Mouse (Mus musculus) right cerebral cortex, postnatal 36 days (tissue): ENCODE data around the gene Usp46.
"Not testable (repeated sequence)": the region's sequence is repeated elsewhere in the genome, so short reads cannot be mapped to it uniquely, and the experiment has no call there.

Source experiments
- DNase-seq, 2 experiments: peaks; one replicate each; pipeline ENCODE4 v3.0.0; 2022; ENCODE audit warnings: low spot score in 2 of 2, mixed read lengths in 1 of 2

Usp46 gene

GRCm38 (mm10) chr5:74070564-74070963 lies 2.3 kb upstream of the Usp46 start:
- DNase-seq: not testable (repeated sequence)

- DNase-seq: peak; percentile 40 to 53
Observed at GRCm38 (mm10) chr5:74068714-74069321, 587 bp upstream of the Usp46 start.

- DNase-seq: no peak
Observed at GRCm38 (mm10) chr5:74067346-74067745, 885 bp downstream of the Usp46 start.

- no peak for DNase-seq
Observed at GRCm38 (mm10) chr5:74066416-74067115, 1.7 kb downstream of the Usp46 start.

GRCm38 (mm10) chr5:74065565-74066275 lies 2.5 kb downstream of the Usp46 start:
- DNase-seq: no peak

- no peak for DNase-seq
Observed at GRCm38 (mm10) chr5:74064844-74065243, 3.4 kb downstream of the Usp46 start.

GRCm38 (mm10) chr5:74063226-74063747 lies 4.9 kb downstream of the Usp46 start:
- no peak for DNase-seq

GRCm38 (mm10) chr5:74062266-74062665 lies 6.0 kb downstream of the Usp46 start:
- no peak for DNase-seq

- DNase-seq: peak; percentile 26 to 33
Observed at GRCm38 (mm10) chr5:74061408-74062047, 6.7 kb downstream of the Usp46 start.

- no peak for DNase-seq
Observed at GRCm38 (mm10) chr5:74052171-74052909, 15.9 kb downstream of the Usp46 start.

- no peak for DNase-seq
Observed at GRCm38 (mm10) chr5:74051394-74052170, 16.6 kb downstream of the Usp46 start.

GRCm38 (mm10) chr5:74050903-74051302 lies 17.3 kb downstream of the Usp46 start:
- DNase-seq: no peak

- no peak for DNase-seq
Observed at GRCm38 (mm10) chr5:74048846-74049495, 19.3 kb downstream of the Usp46 start.

GRCm38 (mm10) chr5:74044591-74044990 lies 23.6 kb downstream of the Usp46 start:
- no peak for DNase-seq

GRCm38 (mm10) chr5:74042796-74043340 lies 25.4 kb downstream of the Usp46 start:
- no peak for DNase-seq

GRCm38 (mm10) chr5:74040541-74040940 lies 27.7 kb downstream of the Usp46 start:
- peak in 1 of 2 experiments; percentile 61 for DNase-seq

GRCm38 (mm10) chr5:74035454-74035853 lies 32.8 kb downstream of the Usp46 start:
- DNase-seq: no peak

- no peak for DNase-seq
Observed at GRCm38 (mm10) chr5:74034177-74034576, 34.1 kb downstream of the Usp46 start.

- no peak for DNase-seq
Observed at GRCm38 (mm10) chr5:74029787-74030186, 38.4 kb downstream of the Usp46 start.
